Mouse (Mus musculus): Measurements from ENCODE around the gene Vdac1. TPM values are rescaled to one million over a fixed set of nuclear protein-coding genes. Genes with fewer than 3 reads are reported as not detected.
A peak's percentile ranks its signal among the peaks of the same experiment; 100 is the strongest.

Gene Vdac1
- polyA plus RNA-seq, 1 experiment from 2014 or later: 210 TPM

DNA sequence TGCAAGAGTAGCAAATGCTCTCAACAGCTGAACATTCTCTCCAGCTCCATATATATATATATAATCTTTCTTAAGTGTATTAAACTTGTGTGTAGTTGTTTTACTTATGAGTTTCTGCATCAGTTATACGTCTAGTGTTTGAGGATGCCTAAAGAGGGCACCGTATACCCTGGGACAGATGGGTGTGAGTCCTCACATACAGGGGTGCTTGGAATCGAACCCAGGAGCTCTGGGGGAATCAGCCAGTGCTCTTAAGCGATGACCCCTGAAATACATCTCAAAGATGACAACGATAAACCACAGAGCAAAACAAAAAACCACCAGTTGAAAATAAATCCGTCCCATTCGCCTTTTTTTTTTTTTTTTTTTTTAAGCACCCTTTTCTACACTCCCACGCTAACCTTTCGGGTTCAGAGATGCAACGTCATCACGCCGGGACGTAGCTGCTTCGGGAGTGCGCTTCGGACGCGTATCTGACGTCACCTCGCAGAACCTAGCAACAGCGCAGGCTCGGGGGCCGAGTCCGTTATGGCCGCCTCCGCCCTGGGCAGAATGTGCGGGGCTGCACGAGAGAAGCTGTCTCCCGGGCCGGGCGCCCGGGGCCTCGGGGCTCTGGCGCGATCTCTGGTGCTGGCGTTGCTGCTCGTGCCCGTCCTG, 35.4 kb downstream of the Vdac1 start, which contains the start of gene 9530068E07Rik:
TSS of gene 9530068E07Rik (plus strand) at position 489 of the 657 bp plus-strand sequence.
- Histone ChIP-seq H3K4me1 (ENCODE audit: control insufficient read depth, insufficient read depth, low read length) (no peaks in the 10 kb centered on the region), H3K9me3 (ENCODE audit: control insufficient read depth, low read length) (no peaks in the 10 kb centered on the region), H3K27ac (ENCODE audit: low read depth, low read length) (peak within 1 kb of the TSS; percentile 46), H3K27me3 (ENCODE audit: control insufficient read depth, insufficient read depth, low read length) (no peaks in the 10 kb centered on the region), H3K4me3 (ENCODE audit: low read depth, low read length) (peak within 1 kb of the TSS; percentile 80), H3K36me3 (ENCODE audit: control insufficient read depth, insufficient read depth, low read length) (no peaks in the 10 kb centered on the region), H3K9ac (ENCODE audit: low read length) (peak within 1 kb of the TSS; percentile 77), H3K4me2 (peak within 1 kb of the TSS; percentile 57)
- DNase-seq (ENCODE audit: low spot score, missing footprints) (no peak), ATAC-seq (ENCODE audit: low FRiP score) (peak; percentile 95)
- WGBS: 2% methylated on average over 38 of the region's 38 CpGs

GRCm38 (mm10) chr11:52396597-52397188, 36.0 kb downstream of the Vdac1 start:
- Histone ChIP-seq H3K9ac (ENCODE audit: low read length) (peak overlapping the region; percentile 77), H3K4me1 (ENCODE audit: control insufficient read depth, insufficient read depth, low read length) (no peaks in the 10 kb centered on the region), H3K36me3 (ENCODE audit: control insufficient read depth, insufficient read depth, low read length) (no peaks in the 10 kb centered on the region), H3K4me2 (peak overlapping the region; percentile 57), H3K27ac (ENCODE audit: low read depth, low read length) (peak overlapping the region; percentile 46), H3K9me3 (ENCODE audit: control insufficient read depth, low read length) (no peaks in the 10 kb centered on the region), H3K27me3 (ENCODE audit: control insufficient read depth, insufficient read depth, low read length) (no peaks in the 10 kb centered on the region), H3K4me3 (ENCODE audit: low read depth, low read length) (peak overlapping the region; percentile 80)
- peak; percentile 98 for DNase-seq (ENCODE audit: low spot score, missing footprints)
- WGBS: under 1% methylated on average over 33 of the region's 33 CpGs
- ATAC-seq (ENCODE audit: low FRiP score): peak; percentile 87

DNA sequence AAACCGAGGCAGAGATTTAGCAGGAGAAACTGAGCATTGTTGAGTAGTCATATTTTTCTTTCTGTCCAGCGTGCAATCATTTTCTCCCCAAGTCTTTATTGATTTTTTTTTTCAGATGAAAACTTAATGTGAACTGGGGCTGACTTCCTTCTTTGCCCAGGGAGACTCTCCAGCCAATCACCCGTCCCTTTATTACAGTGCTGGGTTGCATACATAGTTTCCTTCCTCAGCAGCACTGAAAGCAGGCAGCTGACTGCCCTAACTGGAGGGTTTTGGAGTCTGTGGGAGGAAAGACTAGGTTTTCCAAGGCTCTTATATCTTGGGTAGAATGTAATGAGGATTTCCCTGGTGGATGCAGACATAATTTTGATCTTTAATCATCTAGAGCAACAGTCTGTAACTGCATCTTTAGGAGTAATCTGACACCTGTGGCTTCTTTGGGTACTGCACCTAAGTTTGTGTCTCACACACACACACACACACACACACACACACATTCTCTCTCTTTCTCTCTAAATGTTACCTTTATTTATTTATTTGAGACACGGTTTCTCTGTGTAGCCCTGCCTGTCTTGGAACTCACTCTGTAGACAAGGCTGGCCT, 36.8 kb downstream of the Vdac1 start:
- peak overlapping the region; percentile 80 for H3K4me3 ChIP-seq (ENCODE audit: low read depth, low read length)
- 82% methylated on average over 4 of the region's 4 CpGs for WGBS
- no peaks in the 10 kb centered on the region for H3K27me3 ChIP-seq (ENCODE audit: control insufficient read depth, insufficient read depth, low read length)
- ATAC-seq (ENCODE audit: low FRiP score): no peak
- H3K36me3 ChIP-seq (ENCODE audit: control insufficient read depth, insufficient read depth, low read length): no peaks in the 10 kb centered on the region
- H3K27ac ChIP-seq (ENCODE audit: low read depth, low read length): no peak overlapping the region
- peak overlapping the region; percentile 57 for H3K4me2 ChIP-seq
- peak overlapping the region; percentile 77; the same call in 1 of the 2 replicates for H3K9ac ChIP-seq (ENCODE audit: low read length)
- no peaks in the 10 kb centered on the region for H3K9me3 ChIP-seq (ENCODE audit: control insufficient read depth, low read length)
- peak; percentile 86 for DNase-seq (ENCODE audit: low spot score, missing footprints)
- H3K4me1 ChIP-seq (ENCODE audit: control insufficient read depth, insufficient read depth, low read length): no peaks in the 10 kb centered on the region

DNA sequence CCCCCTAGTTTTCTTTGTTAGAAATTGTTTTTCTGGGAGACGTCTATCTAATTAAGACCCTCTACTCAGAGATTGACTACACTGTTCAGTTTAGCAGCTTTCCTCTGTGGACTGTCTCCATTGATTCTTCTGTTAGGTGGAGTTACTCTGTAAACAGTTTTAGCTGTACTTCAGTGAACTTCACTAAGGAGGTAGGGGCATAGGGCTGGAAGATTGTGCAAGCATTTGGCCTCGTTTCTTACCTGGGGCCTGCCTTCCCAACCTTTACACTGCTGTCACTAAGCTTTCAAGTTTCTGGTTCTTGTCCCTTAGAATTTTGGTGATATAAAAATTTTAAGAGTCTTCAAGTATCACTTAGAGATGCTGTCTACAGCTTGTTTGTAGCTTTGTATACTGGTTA, 40.8 kb downstream of the Vdac1 start:
- H3K4me1 ChIP-seq (ENCODE audit: control insufficient read depth, insufficient read depth, low read length): no peaks in the 10 kb centered on the region
- H3K36me3 ChIP-seq (ENCODE audit: control insufficient read depth, insufficient read depth, low read length): peaks cover 4% of the 10 kb centered on the region
- no peaks in the 10 kb centered on the region for H3K9me3 ChIP-seq (ENCODE audit: control insufficient read depth, low read length)
- ATAC-seq (ENCODE audit: low FRiP score) (no peak), DNase-seq (ENCODE audit: low spot score, missing footprints) (no peak)
- H3K4me3 ChIP-seq (ENCODE audit: low read depth, low read length): no peak overlapping the region
- no peak overlapping the region for H3K9ac ChIP-seq (ENCODE audit: low read length)
- no peaks in the 10 kb centered on the region for H3K27me3 ChIP-seq (ENCODE audit: control insufficient read depth, insufficient read depth, low read length)
- no peak overlapping the region for H3K4me2 ChIP-seq
- no peak overlapping the region for H3K27ac ChIP-seq (ENCODE audit: low read depth, low read length)
- WGBS: 79% methylated on average over 2 of the region's 2 CpGs

GRCm38 (mm10) chr11:52402566-52402965, 41.9 kb downstream of the Vdac1 start:
- Histone ChIP-seq H3K27ac (ENCODE audit: low read depth, low read length) (no peak overlapping the region), H3K9me3 (ENCODE audit: control insufficient read depth, low read length) (no peaks in the 10 kb centered on the region), H3K36me3 (ENCODE audit: control insufficient read depth, insufficient read depth, low read length) (peaks cover 12% of the 10 kb centered on the region), H3K27me3 (ENCODE audit: control insufficient read depth, insufficient read depth, low read length) (no peaks in the 10 kb centered on the region), H3K4me1 (ENCODE audit: control insufficient read depth, insufficient read depth, low read length) (no peaks in the 10 kb centered on the region), H3K9ac (ENCODE audit: low read length) (no peak overlapping the region), H3K4me3 (ENCODE audit: low read depth, low read length) (no peak overlapping the region), H3K4me2 (no peak overlapping the region)
- ATAC-seq (ENCODE audit: low FRiP score): no peak
- no peak for DNase-seq (ENCODE audit: low spot score, missing footprints)
- 55% methylated on average over 1 of the region's 1 CpGs for WGBS

- DNase-seq (ENCODE audit: low spot score, missing footprints): no peak
- Histone ChIP-seq H3K27ac (ENCODE audit: low read depth, low read length) (no peak overlapping the region), H3K9me3 (ENCODE audit: control insufficient read depth, low read length) (no peaks in the 10 kb centered on the region), H3K27me3 (ENCODE audit: control insufficient read depth, insufficient read depth, low read length) (no peaks in the 10 kb centered on the region), H3K4me1 (ENCODE audit: control insufficient read depth, insufficient read depth, low read length) (no peaks in the 10 kb centered on the region), H3K4me2 (no peak overlapping the region), H3K36me3 (ENCODE audit: control insufficient read depth, insufficient read depth, low read length) (peaks cover 12% of the 10 kb centered on the region), H3K9ac (ENCODE audit: low read length) (no peak overlapping the region), H3K4me3 (ENCODE audit: low read depth, low read length) (no peak overlapping the region)
- ATAC-seq (ENCODE audit: low FRiP score): no peak
- 93% methylated on average over 5 of the region's 5 CpGs for WGBS
Measured at GRCm38 (mm10) chr11:52404209-52404608, 43.5 kb downstream of the Vdac1 start.

DNA sequence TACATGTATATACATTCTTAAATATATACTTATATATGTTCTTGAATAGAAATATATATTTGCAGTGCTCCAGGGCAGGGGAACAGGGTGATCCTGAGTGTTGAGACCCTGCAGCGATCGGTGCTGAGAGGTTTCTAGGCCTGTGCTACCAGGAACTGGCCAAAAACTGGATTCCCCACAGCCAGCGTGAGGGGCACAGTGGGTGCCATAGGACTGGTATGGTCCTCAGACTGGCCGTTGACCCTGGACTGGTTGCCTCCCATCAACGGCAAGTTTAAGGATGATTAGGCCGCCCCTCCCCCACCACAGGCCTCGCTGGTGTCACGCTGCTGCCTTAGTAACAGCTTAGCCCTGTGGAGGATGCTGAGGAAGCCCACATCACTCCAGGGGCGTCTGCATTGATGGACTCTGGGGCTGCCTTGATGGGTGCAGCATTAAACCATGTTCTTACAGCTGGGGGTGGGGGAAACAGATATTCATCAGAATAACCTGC, 44.6 kb downstream of the Vdac1 start:
- peaks cover 12% of the 10 kb centered on the region for H3K36me3 ChIP-seq (ENCODE audit: control insufficient read depth, insufficient read depth, low read length)
- peak; percentile 84 for DNase-seq (ENCODE audit: low spot score, missing footprints)
- H3K4me2 ChIP-seq: no peak overlapping the region
- no peaks in the 10 kb centered on the region for H3K4me1 ChIP-seq (ENCODE audit: control insufficient read depth, insufficient read depth, low read length)
- no peaks in the 10 kb centered on the region for H3K27me3 ChIP-seq (ENCODE audit: control insufficient read depth, insufficient read depth, low read length)
- 67% methylated on average over 9 of the region's 9 CpGs for WGBS
- H3K27ac ChIP-seq (ENCODE audit: low read depth, low read length): no peak overlapping the region
- H3K9ac ChIP-seq (ENCODE audit: low read length): no peak overlapping the region
- no peak for ATAC-seq (ENCODE audit: low FRiP score)
- no peak overlapping the region for H3K4me3 ChIP-seq (ENCODE audit: low read depth, low read length)
- H3K9me3 ChIP-seq (ENCODE audit: control insufficient read depth, low read length): no peaks in the 10 kb centered on the region

GRCm38 (mm10) chr11:52409316-52409715, 48.7 kb downstream of the Vdac1 start:
- H3K27me3 ChIP-seq (ENCODE audit: control insufficient read depth, insufficient read depth, low read length): no peaks in the 10 kb centered on the region
- peaks cover 12% of the 10 kb centered on the region for H3K36me3 ChIP-seq (ENCODE audit: control insufficient read depth, insufficient read depth, low read length)
- H3K27ac ChIP-seq (ENCODE audit: low read depth, low read length): no peak overlapping the region
- H3K9ac ChIP-seq (ENCODE audit: low read length): no peak overlapping the region
- no peaks in the 10 kb centered on the region for H3K4me1 ChIP-seq (ENCODE audit: control insufficient read depth, insufficient read depth, low read length)
- DNase-seq (ENCODE audit: low spot score, missing footprints): peak; percentile 69
- H3K9me3 ChIP-seq (ENCODE audit: control insufficient read depth, low read length): no peaks in the 10 kb centered on the region
- no peak overlapping the region for H3K4me3 ChIP-seq (ENCODE audit: low read depth, low read length)
- H3K4me2 ChIP-seq: no peak overlapping the region
- no peak for ATAC-seq (ENCODE audit: low FRiP score)
- WGBS: 87% methylated on average over 5 of the region's 5 CpGs

- Histone ChIP-seq H3K9me3 (ENCODE audit: control insufficient read depth, low read length) (no peaks in the 10 kb centered on the region), H3K27me3 (ENCODE audit: control insufficient read depth, insufficient read depth, low read length) (no peaks in the 10 kb centered on the region), H3K36me3 (ENCODE audit: control insufficient read depth, insufficient read depth, low read length) (no peaks in the 10 kb centered on the region), H3K4me1 (ENCODE audit: control insufficient read depth, insufficient read depth, low read length) (no peaks in the 10 kb centered on the region), H3K4me2 (no peak overlapping the region), H3K9ac (ENCODE audit: low read length) (no peak overlapping the region), H3K27ac (ENCODE audit: low read depth, low read length) (no peak overlapping the region), H3K4me3 (ENCODE audit: low read depth, low read length) (no peak overlapping the region)
- ATAC-seq (ENCODE audit: low FRiP score) (no peak), DNase-seq (ENCODE audit: low spot score, missing footprints) (peak; percentile 12)
- WGBS: 88% methylated on average over 5 of the region's 5 CpGs
Measured at GRCm38 (mm10) chr11:52418358-52418757, 57.7 kb downstream of the Vdac1 start.

All from midbrain, embryonic 11.5 days (tissue).